Mouse (Mus musculus): ENCODE data around the gene Pramel6.
"Not testable (repeated sequence)": the region's sequence is repeated elsewhere in the genome, so short reads cannot be mapped to it uniquely, and the experiment has no call there.

The Pramel6 gene

GRCm38 (mm10) chr2:87506265-87506664, at the start of gene Pramel6:
Pramel6 (plus strand) TSS chr2:87506565.
- DNase-seq = no peak

GRCm38 (mm10) chr2:87461769-87462168, 44.6 kb upstream of the Pramel6 start:
- no peak for DNase-seq

- no peak for DNase-seq
These were observed 26.2 kb upstream of the Pramel6 start for GRCm38 (mm10) chr2:87480207-87480606.

GRCm38 (mm10) chr2:87481158-87481557, 25.2 kb upstream of the Pramel6 start:
- DNase-seq = no peak

- DNase-seq = no peak
These were observed 24.1 kb upstream of the Pramel6 start for GRCm38 (mm10) chr2:87482276-87482675.

GRCm38 (mm10) chr2:87496993-87497392, 9.4 kb upstream of the Pramel6 start, which contains the start of gene Pramel7:
Pramel7 (minus strand) TSS chr2:87497093.
- DNase-seq = not testable (repeated sequence)

- DNase-seq = no peak
These were observed 8.7 kb downstream of the Pramel6 start for GRCm38 (mm10) chr2:87515046-87515445.

- no peak for DNase-seq
These were observed 9.2 kb downstream of the Pramel6 start for GRCm38 (mm10) chr2:87515457-87516060.

GRCm38 (mm10) chr2:87516581-87516980, 10.2 kb downstream of the Pramel6 start:
- DNase-seq = no peak

GRCm38 (mm10) chr2:87520651-87521050, 14.3 kb downstream of the Pramel6 start:
- DNase-seq = no peak

- DNase-seq = not testable (repeated sequence)
These were observed 19.7 kb downstream of the Pramel6 start for GRCm38 (mm10) chr2:87525899-87526616.

- DNase-seq = no peak
These were observed 25.1 kb downstream of the Pramel6 start, which contains the start of gene Olfr153 for GRCm38 (mm10) chr2:87531496-87531895. Olfr153 (plus strand) TSS chr2:87531796.

GRCm38 (mm10) chr2:87534826-87535225, 28.5 kb downstream of the Pramel6 start:
- DNase-seq = no peak

GRCm38 (mm10) chr2:87545442-87545841, 39.1 kb downstream of the Pramel6 start, which contains the start of gene Olfr1128:
Olfr1128 (minus strand) TSS chr2:87545542.
- no peak for DNase-seq

Measured in kidney, postnatal 25 days (tissue).